9 mouse cellular contexts compared by ENCODE assay signal in genomic region chr9:21796919-21797318, GRCm38 (mm10). TPM values are rescaled to one million over a fixed set of nuclear protein-coding genes. Genes with fewer than 3 reads are reported as not detected.
DNase-seq lines count a peak whose midpoint lies in the region; ATAC-seq and TF ChIP-seq lines count a peak whose summit lies in the region.
"Had no signal": no experiment of that assay in that cellular context is flagged by ENCODE, and none has a peak within 500 bp of the region (broad histone marks: within the 10 kb centered on the region; RNA-seq: fewer than 3 reads in every experiment).

No protein-coding gene starts in this region.

- no peak for TF ChIP-seq EP300 in stomach, postnatal 0 days (optimal IDR thresholded peaks at IDR 0.05)

- intact Hi-C loops in heart, postnatal 14 days (cut with DNase I), result loop anchor here (2.0 kb wide), 1 partner anchor 28 kb away; no protein-coding TSS in a partner anchor
- intact Hi-C loops in gastrocnemius, postnatal 14 days (cut with DNase I; ENCODE audit: low total_unique reads), result no loop called here

- no peak for TF ChIP-seq POLR2A in spleen, adult 2 months (IDR thresholded peaks at IDR 0.05; ENCODE audit: low read depth, low read length)

- no peak for DNase-seq in heart, embryonic 10.5 days (ENCODE audit: low spot score)
- no peak for DNase-seq in heart, postnatal 14 days
- no peak for DNase-seq in spleen, adult 2 months (ENCODE audit: low read depth in 1 of 2, low spot score in 2 of 2)
- DNase-seq in spleen, postnatal 10 days (ENCODE audit: low spot score in 2 of 2), result no peak
- DNase-seq in stomach, postnatal 0 days (ENCODE audit: low spot score), result no peak
- DNase-seq in gastrocnemius, postnatal 14 days, result no peak
- DNase-seq in layer of hippocampus, adult 8-10 months (ENCODE audit: low spot score in 2 of 2), result no peak

- H3K4me2 ChIP-seq in limb, embryonic 15.5 days, result peak overlapping the region; percentile 79
- peak overlapping the region; percentile 74 for H3K4me2 ChIP-seq in stomach, postnatal 0 days (replicated peaks; ENCODE audit: low read depth)

- H3K27me3 ChIP-seq in heart, embryonic 10.5 days (ENCODE audit: insufficient read depth, poor library complexity, severe bottlenecking), result no peaks in the 10 kb centered on the region
- H3K27me3 ChIP-seq in spleen, adult 2 months (ENCODE audit: control insufficient read depth, insufficient read depth, low read length), result peaks cover 4% of the 10 kb centered on the region; the same call in 1 of the 2 replicates
- H3K27me3 ChIP-seq in limb, embryonic 15.5 days, result no peaks in the 10 kb centered on the region
- no peaks in the 10 kb centered on the region for H3K27me3 ChIP-seq in stomach, postnatal 0 days (ENCODE audit: control insufficient read depth, insufficient read depth, low read length)

- TF ChIP-seq CTCF in spleen, adult 2 months (IDR thresholded peaks at IDR 0.05; ENCODE audit: extremely low read depth, insufficient read depth, insufficient read length, insufficient replicate concordance), result no peak
- no peak for TF ChIP-seq CTCF in stomach, postnatal 0 days (IDR thresholded peaks at IDR 0.05; ENCODE audit: low read depth)

- H3K36me3 ChIP-seq in heart, embryonic 10.5 days, result peaks cover 56% of the 10 kb centered on the region
- H3K36me3 ChIP-seq in spleen, adult 2 months (ENCODE audit: control insufficient read depth, insufficient read depth, low read length), result no peaks in the 10 kb centered on the region
- peaks cover 46% of the 10 kb centered on the region for H3K36me3 ChIP-seq in limb, embryonic 15.5 days
- H3K36me3 ChIP-seq in stomach, postnatal 0 days (ENCODE audit: control insufficient read depth, insufficient read depth, low read length), result peaks cover 15% of the 10 kb centered on the region

- no peaks in the 10 kb centered on the region for H3K9me3 ChIP-seq in heart, embryonic 10.5 days
- no peaks in the 10 kb centered on the region for H3K9me3 ChIP-seq in limb, embryonic 15.5 days
- no peaks in the 10 kb centered on the region for H3K9me3 ChIP-seq in stomach, postnatal 0 days (ENCODE audit: control insufficient read depth, low read length)

- no peak for ATAC-seq in limb, embryonic 15.5 days (ENCODE audit: insufficient number of reproducible peaks, low FRiP score, low TSS enrichment, low read depth)
- no peak for ATAC-seq in stomach, postnatal 0 days (ENCODE audit: low FRiP score, low TSS enrichment)

- H3K4me3 ChIP-seq in heart, embryonic 10.5 days, result peak overlapping the region; percentile 78
- H3K4me3 ChIP-seq in spleen, adult 2 months (ENCODE audit: extremely low read depth, insufficient read depth, insufficient read length), result no peak overlapping the region
- peak overlapping the region; percentile 85 for H3K4me3 ChIP-seq in limb, embryonic 15.5 days
- H3K4me3 ChIP-seq in stomach, postnatal 0 days (ENCODE audit: low read depth, low read length), result peak overlapping the region; percentile 77

- H3K27ac ChIP-seq in heart, embryonic 10.5 days, result peak overlapping the region; percentile 94
- H3K27ac ChIP-seq in spleen, adult 2 months (ENCODE audit: insufficient read depth, low read length), result peak overlapping the region; percentile 10; the same call in 1 of the 2 replicates
- H3K27ac ChIP-seq in limb, embryonic 15.5 days, result peak overlapping the region; percentile 97
- peak overlapping the region; percentile 49 for H3K27ac ChIP-seq in stomach, postnatal 0 days (replicated peaks)

- H3K9ac ChIP-seq in limb, embryonic 15.5 days, result no peak overlapping the region
- H3K9ac ChIP-seq in stomach, postnatal 0 days (ENCODE audit: low read length), result 0 out of 2 replicates have a peak overlapping the region, but pooled peaks have one; percentile 35

- H3K4me1 ChIP-seq in heart, embryonic 10.5 days, result peaks cover 58% of the 10 kb centered on the region
- peaks cover 8% of the 10 kb centered on the region; the same call in 1 of the 2 replicates for H3K4me1 ChIP-seq in spleen, adult 2 months (ENCODE audit: control insufficient read depth, insufficient read depth, insufficient read length)
- peaks cover 45% of the 10 kb centered on the region for H3K4me1 ChIP-seq in limb, embryonic 15.5 days
- H3K4me1 ChIP-seq in stomach, postnatal 0 days (replicated peaks; ENCODE audit: control insufficient read depth, insufficient read depth), result 0 out of 2 replicates have a peak, but pooled peaks cover 2% of the 10 kb centered on the region

- WGBS in heart, embryonic 10.5 days, result 65% methylated on average over 3 of the region's 3 CpGs
- WGBS in spleen, adult 2 months, result 78% methylated on average over 3 of the region's 3 CpGs
- WGBS in limb, embryonic 15.5 days, result 58% methylated on average over 3 of the region's 3 CpGs
- 41% methylated on average over 3 of the region's 3 CpGs for WGBS in stomach, postnatal 0 days

RNA-seq across cellular contexts. Expression of gene Kank2, which starts 1.6 kb away (rescaled TPM):
- polyA plus RNA-seq in heart, embryonic 10.5 days (2016; fragmentation: Nextera tagmentation; extraction: Ambion mirVana), result 16.4 and 16.9 TPM in 2 replicates
- 10 to 100 TPM; 52.6 to 53.3 TPM for total RNA-seq in heart, postnatal 14 days (2021)
- 15.4 and 19.8 TPM in 2 replicates for polyA plus RNA-seq in spleen, adult 2 months (2012; rRNA removed)
- 20.9 and 22.7 TPM in 2 replicates for polyA plus RNA-seq in limb, embryonic 15.5 days (2015; fragmentation: Nextera tagmentation; extraction: Ambion mirVana)
- 7.3 and 7.5 TPM in 2 replicates for polyA plus RNA-seq in stomach, postnatal 0 days (2015; fragmentation: Nextera tagmentation; extraction: Ambion mirVana)
- 10 to 100 TPM; 17.9 to 21.2 TPM for total RNA-seq in gastrocnemius, postnatal 14 days (2021)
- total RNA-seq in layer of hippocampus, adult 8-10 months (2022), result 10 to 100 TPM in 2 of 4 experiments, 1 to 10 TPM in 2; 7.2 to 10.1 (median 9.3) TPM

RNA-seq across cellular contexts. Expression of gene Spc24, which starts 36.8 kb away (rescaled TPM):
- polyA plus RNA-seq in heart, embryonic 10.5 days (2016; fragmentation: Nextera tagmentation; extraction: Ambion mirVana), result 112 and 160 TPM in 2 replicates
- 1 to 10 TPM; 4.7 to 6.5 TPM for total RNA-seq in heart, postnatal 14 days (2021)
- 9.0 and 11.6 TPM in 2 replicates for polyA plus RNA-seq in spleen, adult 2 months (2012; rRNA removed)
- polyA plus RNA-seq in limb, embryonic 15.5 days (2015; fragmentation: Nextera tagmentation; extraction: Ambion mirVana), result 84.3 and 89.8 TPM in 2 replicates
- polyA plus RNA-seq in stomach, postnatal 0 days (2015; fragmentation: Nextera tagmentation; extraction: Ambion mirVana), result 29.2 and 31.2 TPM in 2 replicates
- total RNA-seq in gastrocnemius, postnatal 14 days (2021), result 1 to 10 TPM; 3.2 to 3.6 TPM
- total RNA-seq in layer of hippocampus, adult 8-10 months (2022), result 1 to 10 TPM in 2 of 4 experiments, under 1 TPM in 2; 0.45 to 4.3 (median 2.1) TPM

RNA-seq across cellular contexts. Expression of gene Angptl8, which starts 38.4 kb away (rescaled TPM):
- 2.5 and 5.7 TPM in 2 replicates for polyA plus RNA-seq in heart, embryonic 10.5 days (2016; fragmentation: Nextera tagmentation; extraction: Ambion mirVana)
- not detected for total RNA-seq in heart, postnatal 14 days (2021)
- 0.60 and 1.3 TPM in 2 replicates for polyA plus RNA-seq in spleen, adult 2 months (2012; rRNA removed)
- polyA plus RNA-seq in limb, embryonic 15.5 days (2015; fragmentation: Nextera tagmentation; extraction: Ambion mirVana), result 0.64 and 0.70 TPM in 2 replicates
- 2.1 and 2.2 TPM in 2 replicates for polyA plus RNA-seq in stomach, postnatal 0 days (2015; fragmentation: Nextera tagmentation; extraction: Ambion mirVana)
- not detected for total RNA-seq in gastrocnemius, postnatal 14 days (2021)
- total RNA-seq in layer of hippocampus, adult 8-10 months (2022), result not detected
- total RNA-seq: heart, postnatal 36 days had no signal

RNA-seq across cellular contexts. Expression of gene Dock6, which starts 55.5 kb away (rescaled TPM):
- polyA plus RNA-seq in heart, embryonic 10.5 days (2016; fragmentation: Nextera tagmentation; extraction: Ambion mirVana), result 47.9 and 56.9 TPM in 2 replicates
- total RNA-seq in heart, postnatal 14 days (2021), result 10 to 100 TPM; 46.1 to 57.3 TPM
- 43.3 and 47.6 TPM in 2 replicates for polyA plus RNA-seq in spleen, adult 2 months (2012; rRNA removed)
- 38.1 and 41.0 TPM in 2 replicates for polyA plus RNA-seq in limb, embryonic 15.5 days (2015; fragmentation: Nextera tagmentation; extraction: Ambion mirVana)
- 13.5 and 14.1 TPM in 2 replicates for polyA plus RNA-seq in stomach, postnatal 0 days (2015; fragmentation: Nextera tagmentation; extraction: Ambion mirVana)
- 10 to 100 TPM; 18.8 to 24.7 TPM for total RNA-seq in gastrocnemius, postnatal 14 days (2021)
- total RNA-seq in layer of hippocampus, adult 8-10 months (2022), result 10 to 100 TPM; 12.7 to 23.0 (median 19.2) TPM

Comparison
In these comparisons a context has a peak if more than half of its experiments do, and no peak if none do; other contexts are left out.
1. H3K27ac ChIP-seq: peak in every context shown above with its lines; median percentile 97 in limb, embryonic 15.5 days; 94 in heart, embryonic 10.5 days; 49 in stomach, postnatal 0 days; 10 in spleen, adult 2 months.